Mouse (Mus musculus): ENCODE measurements around the gene Bcl11a.
A peak's percentile ranks its signal among the peaks of the same experiment; 100 is the strongest.
"Not testable (repeated sequence)": the region's sequence is repeated elsewhere in the genome, so short reads cannot be mapped to it uniquely, and the experiment has no call there.

The Bcl11a gene

GRCm38 (mm10) chr11:24099215-24099614, 21.4 kb downstream of the Bcl11a start:
- DNase-seq (ENCODE audit: low spot score in 2 of 2) = no peak

- no peak for DNase-seq (ENCODE audit: low spot score in 2 of 2)
These were observed 22.0 kb downstream of the Bcl11a start for GRCm38 (mm10) chr11:24099886-24100293.

GRCm38 (mm10) chr11:24100449-24101070, 22.7 kb downstream of the Bcl11a start:
- no peak for DNase-seq (ENCODE audit: low spot score in 2 of 2)

GRCm38 (mm10) chr11:24101625-24102024, 23.8 kb downstream of the Bcl11a start:
- DNase-seq (ENCODE audit: low spot score in 2 of 2) = no peak

GRCm38 (mm10) chr11:24102372-24102771, 24.5 kb downstream of the Bcl11a start:
- no peak for DNase-seq (ENCODE audit: low spot score in 2 of 2)

GRCm38 (mm10) chr11:24103128-24103742, 25.4 kb downstream of the Bcl11a start:
- no peak for DNase-seq (ENCODE audit: low spot score in 2 of 2)

- no peak for DNase-seq (ENCODE audit: low spot score in 2 of 2)
These were observed 29.6 kb downstream of the Bcl11a start for GRCm38 (mm10) chr11:24107414-24107813.

- no peak for DNase-seq (ENCODE audit: low spot score in 2 of 2)
These were observed 31.1 kb downstream of the Bcl11a start for GRCm38 (mm10) chr11:24108974-24109373.

- no peak for DNase-seq (ENCODE audit: low spot score in 2 of 2)
These were observed 31.5 kb downstream of the Bcl11a start for GRCm38 (mm10) chr11:24109388-24109787.

- no peak for DNase-seq (ENCODE audit: low spot score in 2 of 2)
These were observed 32.3 kb downstream of the Bcl11a start for GRCm38 (mm10) chr11:24110113-24110512.

GRCm38 (mm10) chr11:24111720-24112119, 33.9 kb downstream of the Bcl11a start:
- no peak for DNase-seq (ENCODE audit: low spot score in 2 of 2)

GRCm38 (mm10) chr11:24115017-24115752, 37.3 kb downstream of the Bcl11a start:
- DNase-seq (ENCODE audit: low spot score in 2 of 2) = no peak

- no peak for DNase-seq (ENCODE audit: low spot score in 2 of 2)
These were observed 38.2 kb downstream of the Bcl11a start for GRCm38 (mm10) chr11:24116041-24116440.

- no peak for DNase-seq (ENCODE audit: low spot score in 2 of 2)
These were observed 38.9 kb downstream of the Bcl11a start for GRCm38 (mm10) chr11:24116582-24117318.

GRCm38 (mm10) chr11:24121136-24121535, 43.3 kb downstream of the Bcl11a start:
- DNase-seq (ENCODE audit: low spot score in 2 of 2) = no peak

- DNase-seq (ENCODE audit: low spot score in 2 of 2) = no peak
These were observed 45.0 kb downstream of the Bcl11a start for GRCm38 (mm10) chr11:24122899-24123298.

GRCm38 (mm10) chr11:24123991-24124390, 46.1 kb downstream of the Bcl11a start:
- DNase-seq (ENCODE audit: low spot score in 2 of 2) = no peak

- no peak for DNase-seq (ENCODE audit: low spot score in 2 of 2)
These were observed 47.2 kb downstream of the Bcl11a start for GRCm38 (mm10) chr11:24125098-24125497.

- peak in 1 of 2 experiments; percentile 6 for DNase-seq (ENCODE audit: low spot score in 2 of 2)
These were observed 50.1 kb downstream of the Bcl11a start for GRCm38 (mm10) chr11:24128001-24128400.

GRCm38 (mm10) chr11:24128880-24129279, 51.0 kb downstream of the Bcl11a start:
- DNase-seq (ENCODE audit: low spot score in 2 of 2) = not testable (repeated sequence)

- no peak for DNase-seq (ENCODE audit: low spot score in 2 of 2)
These were observed 51.7 kb downstream of the Bcl11a start for GRCm38 (mm10) chr11:24129358-24130185.

Measured in urinary bladder, adult 18-20 months (tissue).